Mouse (Mus musculus): ENCODE data around the gene 1110051M20Rik. TPM values are rescaled to one million over a fixed set of nuclear protein-coding genes. Genes with fewer than 3 reads are reported as not detected.
A peak's percentile ranks its signal among the peaks of the same experiment; 100 is the strongest.

Gene 1110051M20Rik
- polyA plus RNA-seq, 2 experiments: 34.9 to 50.6 TPM

- peak overlapping the region; percentile 69 for H3K9ac ChIP-seq (ENCODE audit: low read depth, low read length, severe bottlenecking)
- TF ChIP-seq POLR2A (IDR thresholded peaks at IDR 0.05; ENCODE audit: borderline replicate concordance, extremely low read depth, insufficient read depth, insufficient read length): no peak
- ATAC-seq (ENCODE audit: low FRiP score, low read depth) (no peak), DNase-seq (ENCODE audit: low spot score) (no peak)
- peak overlapping the region; percentile 67 for H3K4me3 ChIP-seq (replicated peaks; ENCODE audit: low read length)
- H3K4me2 ChIP-seq (replicated peaks; ENCODE audit: low read depth, low read length, severe bottlenecking): peak overlapping the region; percentile 95
- peak overlapping the region; percentile 77 for H3K27ac ChIP-seq (replicated peaks; ENCODE audit: low read depth, low read length)
- peaks cover 21% of the 10 kb centered on the region for H3K4me1 ChIP-seq (ENCODE audit: control insufficient read depth, insufficient read depth, low read length)
- H3K9me3 ChIP-seq (ENCODE audit: control insufficient read depth, low read length): no peaks in the 10 kb centered on the region
- WGBS: 53% methylated on average over 5 of the region's 5 CpGs
- peaks cover 22% of the 10 kb centered on the region for H3K36me3 ChIP-seq (ENCODE audit: control insufficient read depth, insufficient read depth, low read length)
- H3K27me3 ChIP-seq (ENCODE audit: control insufficient read depth, insufficient read depth, low read length): peaks cover 19% of the 10 kb centered on the region; the same call in 1 of the 2 replicates
Measured at GRCm38 (mm10) chr2:91258054-91258453, 186.4 kb downstream of the 1110051M20Rik start.

DNA sequence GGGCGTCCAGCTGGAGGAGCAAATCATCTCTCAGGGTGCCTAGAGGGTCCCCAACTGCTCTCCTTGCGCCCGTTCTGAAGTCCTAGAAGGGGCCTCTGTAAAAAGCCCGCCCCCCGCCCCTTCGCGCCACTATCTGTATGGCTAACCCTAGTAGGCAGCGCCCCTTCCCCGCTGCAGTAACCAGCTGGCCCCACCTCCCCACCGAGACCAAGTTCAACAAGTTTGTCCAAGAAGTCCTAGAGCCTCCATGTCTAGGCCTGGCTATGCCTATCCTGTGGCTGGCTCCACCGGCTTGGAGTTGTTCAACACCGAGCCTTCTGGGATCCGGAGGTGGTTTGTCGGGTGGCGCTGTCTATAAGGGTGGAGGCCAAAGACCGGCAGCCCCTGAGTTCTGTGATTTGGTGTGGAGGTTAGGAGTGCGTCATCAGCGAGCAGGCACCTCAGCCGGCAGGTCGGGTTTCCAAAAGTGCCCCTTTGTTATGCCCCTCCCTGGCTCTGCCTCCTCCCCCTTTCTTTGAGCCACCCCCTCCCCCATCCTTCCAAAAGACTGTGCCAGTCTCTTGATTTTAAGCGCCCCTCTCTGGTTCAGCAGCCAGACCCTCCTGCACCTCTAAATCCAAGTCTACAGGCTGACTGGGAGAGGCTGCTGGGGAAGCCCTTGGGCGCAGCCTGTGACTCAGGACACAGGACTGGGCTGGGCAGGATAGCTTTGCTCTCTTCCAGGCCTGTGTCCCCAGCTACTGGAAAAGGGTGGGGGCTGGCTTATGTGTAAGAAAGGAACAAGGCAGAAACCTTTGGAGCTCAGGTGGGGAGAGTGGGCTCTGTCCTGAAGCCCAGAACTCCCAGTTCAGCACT lies 187.2 kb downstream of the 1110051M20Rik start:
- H3K4me1 ChIP-seq (ENCODE audit: control insufficient read depth, insufficient read depth, low read length): peaks cover 21% of the 10 kb centered on the region
- DNase-seq (ENCODE audit: low spot score): peak; percentile 75
- H3K9me3 ChIP-seq (ENCODE audit: control insufficient read depth, low read length): no peaks in the 10 kb centered on the region
- peaks cover 15% of the 10 kb centered on the region for H3K36me3 ChIP-seq (ENCODE audit: control insufficient read depth, insufficient read depth, low read length)
- peak overlapping the region; percentile 67 for H3K4me3 ChIP-seq (replicated peaks; ENCODE audit: low read length)
- peak overlapping the region; percentile 95 for H3K4me2 ChIP-seq (replicated peaks; ENCODE audit: low read depth, low read length, severe bottlenecking)
- no peak for TF ChIP-seq POLR2A (IDR thresholded peaks at IDR 0.05; ENCODE audit: borderline replicate concordance, extremely low read depth, insufficient read depth, insufficient read length)
- H3K9ac ChIP-seq (ENCODE audit: low read depth, low read length, severe bottlenecking): peak overlapping the region; percentile 69
- under 1% methylated on average over 22 of the region's 22 CpGs for WGBS
- peak overlapping the region; percentile 77 for H3K27ac ChIP-seq (replicated peaks; ENCODE audit: low read depth, low read length)
- peaks cover 19% of the 10 kb centered on the region; the same call in 1 of the 2 replicates for H3K27me3 ChIP-seq (ENCODE audit: control insufficient read depth, insufficient read depth, low read length)
- ATAC-seq (ENCODE audit: low FRiP score, low read depth): peak; percentile 81

- H3K36me3 ChIP-seq (ENCODE audit: control insufficient read depth, insufficient read depth, low read length): peaks cover 8% of the 10 kb centered on the region
- H3K27ac ChIP-seq (replicated peaks; ENCODE audit: low read depth, low read length): peak overlapping the region; percentile 77
- H3K4me2 ChIP-seq (replicated peaks; ENCODE audit: low read depth, low read length, severe bottlenecking): peak overlapping the region; percentile 95
- WGBS: 1% methylated on average over 39 of the region's 52 CpGs
- peak overlapping the region; percentile 69 for H3K9ac ChIP-seq (ENCODE audit: low read depth, low read length, severe bottlenecking)
- no peaks in the 10 kb centered on the region for H3K9me3 ChIP-seq (ENCODE audit: control insufficient read depth, low read length)
- TF ChIP-seq POLR2A (IDR thresholded peaks at IDR 0.05; ENCODE audit: borderline replicate concordance, extremely low read depth, insufficient read depth, insufficient read length): no peak
- peak; percentile 44 for DNase-seq (ENCODE audit: low spot score)
- peak; percentile 69 for ATAC-seq (ENCODE audit: low FRiP score, low read depth)
- peaks cover 19% of the 10 kb centered on the region; the same call in 1 of the 2 replicates for H3K27me3 ChIP-seq (ENCODE audit: control insufficient read depth, insufficient read depth, low read length)
- peaks cover 21% of the 10 kb centered on the region for H3K4me1 ChIP-seq (ENCODE audit: control insufficient read depth, insufficient read depth, low read length)
- H3K4me3 ChIP-seq (replicated peaks; ENCODE audit: low read length): peak overlapping the region; percentile 67
Measured at GRCm38 (mm10) chr2:91256256-91257125, 188.0 kb downstream of the 1110051M20Rik start.

- ATAC-seq (ENCODE audit: low FRiP score, low read depth) (no peak), DNase-seq (ENCODE audit: low spot score) (peak; percentile 16)
- WGBS: 2% methylated on average over 27 of the region's 27 CpGs
- Histone ChIP-seq H3K4me1 (ENCODE audit: control insufficient read depth, insufficient read depth, low read length) (peaks cover 21% of the 10 kb centered on the region), H3K4me2 (replicated peaks; ENCODE audit: low read depth, low read length, severe bottlenecking) (peak within 1 kb of the TSS; percentile 95), H3K9me3 (ENCODE audit: control insufficient read depth, low read length) (no peaks in the 10 kb centered on the region), H3K27me3 (ENCODE audit: control insufficient read depth, insufficient read depth, low read length) (peaks cover 19% of the 10 kb centered on the region; the same call in 1 of the 2 replicates), H3K27ac (replicated peaks; ENCODE audit: low read depth, low read length) (peak within 1 kb of the TSS; percentile 77), H3K9ac (ENCODE audit: low read depth, low read length, severe bottlenecking) (peak within 1 kb of the TSS; percentile 69), H3K36me3 (ENCODE audit: control insufficient read depth, insufficient read depth, low read length) (peaks cover under 1% of the 10 kb centered on the region; the same call in 1 of the 2 replicates), H3K4me3 (replicated peaks; ENCODE audit: low read length) (peak within 1 kb of the TSS; percentile 67)
- TF ChIP-seq POLR2A (IDR thresholded peaks at IDR 0.05; ENCODE audit: borderline replicate concordance, extremely low read depth, insufficient read depth, insufficient read length): no peak
Measured at GRCm38 (mm10) chr2:91255661-91256150, 188.8 kb downstream of the 1110051M20Rik start, which contains the start of gene Pacsin3. Pacsin3 (plus strand) TSS chr2:91255954.
